Mouse (Mus musculus): ENCODE data around the gene Slc25a28. TPM values are rescaled to one million over a fixed set of nuclear protein-coding genes. Genes with fewer than 3 reads are reported as not detected.

Slc25a28 gene
- polyA plus RNA-seq, 1 experiment from 2014 or later = 19.5 TPM

GRCm38 (mm10) chr19:43627345-43627744 is 47.3 kb downstream of the Slc25a28 start:
- Histone ChIP-seq H3K4me1 (ENCODE audit: control insufficient read depth, insufficient read depth, low read length) (0 out of 2 replicates have a peak, but pooled peaks cover 3% of the 10 kb centered on the region), H3K9me3 (ENCODE audit: control insufficient read depth, low read length) (no peaks in the 10 kb centered on the region), H3K4me2 (ENCODE audit: low read depth, low read length) (no peak overlapping the region), H3K36me3 (ENCODE audit: control insufficient read depth, insufficient read depth, low read length) (no peaks in the 10 kb centered on the region), H3K4me3 (ENCODE audit: low read length) (no peak overlapping the region), H3K27ac (ENCODE audit: low read length) (no peak overlapping the region), H3K27me3 (replicated peaks; ENCODE audit: control insufficient read depth, insufficient read depth, low read length) (0 out of 2 replicates have a peak, but pooled peaks cover 4% of the 10 kb centered on the region), H3K9ac (ENCODE audit: low read depth, low read length) (no peak overlapping the region)
- no peak for ATAC-seq
- 90% methylated on average over 3 of the region's 3 CpGs for WGBS

DNA sequence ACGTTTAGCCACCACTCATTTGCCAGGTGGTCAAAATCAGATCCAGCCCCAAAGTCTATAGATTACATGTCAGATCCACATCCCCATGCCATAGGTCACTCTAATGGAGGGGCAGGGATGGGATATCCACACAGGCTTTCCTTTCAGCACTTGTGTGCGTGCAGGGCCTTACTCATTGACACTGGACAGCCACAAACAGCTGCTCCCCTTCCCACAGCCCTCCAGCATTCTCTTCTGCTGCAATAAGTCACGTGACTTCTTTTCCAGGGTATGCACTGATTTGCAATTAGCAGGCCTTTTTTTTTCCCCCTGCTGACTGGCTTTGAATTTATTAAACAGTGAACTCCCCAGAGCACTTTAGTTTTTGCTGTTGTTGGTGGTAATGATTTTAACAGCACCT is 48.5 kb downstream of the Slc25a28 start:
- no peak for ATAC-seq
- no peak overlapping the region for H3K27ac ChIP-seq (ENCODE audit: low read length)
- no peak overlapping the region for H3K4me3 ChIP-seq (ENCODE audit: low read length)
- 0 out of 2 replicates have a peak, but pooled peaks cover 3% of the 10 kb centered on the region for H3K4me1 ChIP-seq (ENCODE audit: control insufficient read depth, insufficient read depth, low read length)
- H3K27me3 ChIP-seq (replicated peaks; ENCODE audit: control insufficient read depth, insufficient read depth, low read length) = 0 out of 2 replicates have a peak, but pooled peaks cover 3% of the 10 kb centered on the region
- H3K36me3 ChIP-seq (ENCODE audit: control insufficient read depth, insufficient read depth, low read length) = no peaks in the 10 kb centered on the region
- no peaks in the 10 kb centered on the region for H3K9me3 ChIP-seq (ENCODE audit: control insufficient read depth, low read length)
- H3K9ac ChIP-seq (ENCODE audit: low read depth, low read length) = no peak overlapping the region
- no peak overlapping the region for H3K4me2 ChIP-seq (ENCODE audit: low read depth, low read length)
- WGBS = 29% methylated on average over 3 of the region's 3 CpGs

GRCm38 (mm10) chr19:43623913-43624312 is 50.8 kb downstream of the Slc25a28 start:
- Histone ChIP-seq H3K4me2 (ENCODE audit: low read depth, low read length) (no peak overlapping the region), H3K27ac (ENCODE audit: low read length) (no peak overlapping the region), H3K4me3 (ENCODE audit: low read length) (no peak overlapping the region), H3K27me3 (replicated peaks; ENCODE audit: control insufficient read depth, insufficient read depth, low read length) (peaks cover 15% of the 10 kb centered on the region), H3K36me3 (ENCODE audit: control insufficient read depth, insufficient read depth, low read length) (no peaks in the 10 kb centered on the region), H3K9me3 (ENCODE audit: control insufficient read depth, low read length) (no peaks in the 10 kb centered on the region), H3K4me1 (ENCODE audit: control insufficient read depth, insufficient read depth, low read length) (peaks cover 5% of the 10 kb centered on the region; the same call in 1 of the 2 replicates), H3K9ac (ENCODE audit: low read depth, low read length) (no peak overlapping the region)
- WGBS = 48% methylated on average over 4 of the region's 4 CpGs
- ATAC-seq = peak; percentile 21; the same call in 1 of the 2 replicates

DNA sequence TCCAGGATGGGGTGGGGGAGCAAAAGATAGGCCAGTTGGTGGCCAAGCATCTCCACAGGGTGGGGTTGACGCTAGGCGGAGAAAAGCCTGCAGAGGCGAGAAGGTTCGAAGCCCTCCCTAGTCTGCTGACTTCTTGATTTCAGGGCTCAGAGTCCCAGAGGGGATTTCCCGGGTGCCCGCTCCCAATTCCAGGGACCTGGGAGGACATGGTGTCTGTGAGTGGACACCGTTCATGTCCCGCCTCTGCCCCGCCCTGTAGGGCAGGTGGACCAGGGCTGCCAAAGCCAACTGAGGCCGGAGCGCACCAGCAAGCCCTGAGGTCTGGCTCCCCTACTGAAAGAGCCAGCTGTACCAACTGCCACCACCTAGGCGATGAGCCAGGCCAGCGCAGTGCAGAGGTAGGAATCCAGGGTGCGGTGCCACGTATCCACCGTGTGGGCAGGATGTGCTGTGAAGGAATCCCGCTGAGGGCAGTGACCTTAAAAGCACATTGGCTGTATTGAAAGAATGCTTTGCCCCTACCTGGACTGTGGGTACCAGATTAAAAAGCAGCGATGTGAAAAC is 54.7 kb downstream of the Slc25a28 start:
- no peaks in the 10 kb centered on the region for H3K36me3 ChIP-seq (ENCODE audit: control insufficient read depth, insufficient read depth, low read length)
- no peak overlapping the region for H3K9ac ChIP-seq (ENCODE audit: low read depth, low read length)
- no peak overlapping the region for H3K4me2 ChIP-seq (ENCODE audit: low read depth, low read length)
- no peaks in the 10 kb centered on the region for H3K9me3 ChIP-seq (ENCODE audit: control insufficient read depth, low read length)
- no peak overlapping the region for H3K4me3 ChIP-seq (ENCODE audit: low read length)
- no peak for ATAC-seq
- H3K27ac ChIP-seq (ENCODE audit: low read length) = no peak overlapping the region
- H3K4me1 ChIP-seq (ENCODE audit: control insufficient read depth, insufficient read depth, low read length) = peaks cover 14% of the 10 kb centered on the region; the same call in 1 of the 2 replicates
- 30% methylated on average over 18 of the region's 18 CpGs for WGBS
- H3K27me3 ChIP-seq (replicated peaks; ENCODE audit: control insufficient read depth, insufficient read depth, low read length) = peaks cover 43% of the 10 kb centered on the region

GRCm38 (mm10) chr19:43618505-43619030 is 56.1 kb downstream of the Slc25a28 start:
- 9% methylated on average over 5 of the region's 5 CpGs for WGBS
- H3K4me1 ChIP-seq (ENCODE audit: control insufficient read depth, insufficient read depth, low read length) = peaks cover 21% of the 10 kb centered on the region
- peaks cover 43% of the 10 kb centered on the region for H3K27me3 ChIP-seq (replicated peaks; ENCODE audit: control insufficient read depth, insufficient read depth, low read length)
- H3K27ac ChIP-seq (ENCODE audit: low read length) = peak overlapping the region; percentile 45
- ATAC-seq = peak; percentile 28; the same call in 1 of the 2 replicates
- no peaks in the 10 kb centered on the region for H3K9me3 ChIP-seq (ENCODE audit: control insufficient read depth, low read length)
- H3K36me3 ChIP-seq (ENCODE audit: control insufficient read depth, insufficient read depth, low read length) = no peaks in the 10 kb centered on the region
- H3K9ac ChIP-seq (ENCODE audit: low read depth, low read length) = peak overlapping the region; percentile 29; the same call in 1 of the 2 replicates
- H3K4me3 ChIP-seq (ENCODE audit: low read length) = no peak overlapping the region
- peak overlapping the region; percentile 31 for H3K4me2 ChIP-seq (ENCODE audit: low read depth, low read length)

DNA sequence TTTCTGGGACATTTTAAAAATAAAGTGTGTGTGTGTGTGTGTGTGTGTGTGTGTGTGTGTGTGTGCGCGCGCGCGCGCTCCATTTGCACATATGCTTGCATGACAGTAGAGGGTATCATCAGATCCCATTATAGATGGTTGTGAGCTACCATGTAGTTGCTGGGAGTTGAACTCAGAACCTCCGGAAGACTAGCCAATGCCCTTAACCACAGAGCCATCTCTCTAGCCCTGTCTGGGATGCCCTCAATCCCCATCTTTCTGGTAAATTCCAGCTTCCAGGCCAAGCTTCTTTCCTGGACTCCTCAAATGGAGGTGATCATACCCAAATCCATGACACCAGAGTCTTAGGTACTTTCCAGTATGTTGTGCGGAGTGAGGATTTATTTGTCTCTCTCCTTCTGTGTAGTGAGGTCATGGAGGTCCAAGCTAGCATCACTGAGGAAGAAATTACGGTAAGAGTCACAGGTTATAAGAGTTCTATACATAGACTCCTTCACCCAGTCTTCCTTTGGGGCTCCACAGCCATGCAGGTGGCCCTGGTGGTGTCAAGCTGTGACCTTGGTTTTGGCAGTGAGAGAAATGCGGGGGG is 56.8 kb downstream of the Slc25a28 start:
- Histone ChIP-seq H3K4me3 (ENCODE audit: low read length) (peak overlapping the region; percentile 27), H3K4me1 (ENCODE audit: control insufficient read depth, insufficient read depth, low read length) (peaks cover 21% of the 10 kb centered on the region), H3K4me2 (ENCODE audit: low read depth, low read length) (peak overlapping the region; percentile 31), H3K27me3 (replicated peaks; ENCODE audit: control insufficient read depth, insufficient read depth, low read length) (peaks cover 40% of the 10 kb centered on the region), H3K36me3 (ENCODE audit: control insufficient read depth, insufficient read depth, low read length) (no peaks in the 10 kb centered on the region), H3K27ac (ENCODE audit: low read length) (no peak overlapping the region), H3K9ac (ENCODE audit: low read depth, low read length) (0 out of 2 replicates have a peak overlapping the region, but pooled peaks have one; percentile 29), H3K9me3 (ENCODE audit: control insufficient read depth, low read length) (no peaks in the 10 kb centered on the region)
- 45% methylated on average over 10 of the region's 10 CpGs for WGBS
- ATAC-seq = no peak

DNA sequence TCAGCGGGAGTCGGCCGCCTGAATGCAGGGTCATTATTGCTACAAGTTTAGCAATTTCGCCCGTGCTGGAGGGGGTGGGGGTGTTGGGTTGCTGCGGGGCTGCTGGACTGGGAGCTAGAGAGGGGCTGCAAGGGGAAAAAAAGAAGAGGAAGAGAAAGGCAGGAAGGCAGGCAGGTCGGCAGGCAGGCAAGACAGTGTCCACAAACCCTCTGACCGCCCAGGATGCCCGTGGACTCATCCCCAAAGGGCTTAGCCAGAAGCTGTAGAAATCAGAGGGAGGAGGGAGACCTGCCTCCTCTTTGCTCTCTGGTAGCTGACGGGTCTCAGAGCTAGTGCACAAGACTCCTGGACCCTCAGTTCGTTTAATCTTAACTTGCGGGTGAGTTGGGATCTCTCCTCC is 57.8 kb downstream of the Slc25a28 start:
- Histone ChIP-seq H3K27ac (ENCODE audit: low read length) (peak overlapping the region; percentile 6), H3K4me2 (ENCODE audit: low read depth, low read length) (peak overlapping the region; percentile 60), H3K4me1 (ENCODE audit: control insufficient read depth, insufficient read depth, low read length) (peaks cover 21% of the 10 kb centered on the region), H3K4me3 (ENCODE audit: low read length) (peak overlapping the region; percentile 68), H3K27me3 (replicated peaks; ENCODE audit: control insufficient read depth, insufficient read depth, low read length) (peaks cover 43% of the 10 kb centered on the region), H3K9ac (ENCODE audit: low read depth, low read length) (peak overlapping the region; percentile 75), H3K36me3 (ENCODE audit: control insufficient read depth, insufficient read depth, low read length) (no peaks in the 10 kb centered on the region), H3K9me3 (ENCODE audit: control insufficient read depth, low read length) (no peaks in the 10 kb centered on the region)
- WGBS = 3% methylated on average over 12 of the region's 12 CpGs
- ATAC-seq = no peak

GRCm38 (mm10) chr19:43616415-43616861 is 58.2 kb downstream of the Slc25a28 start:
- Histone ChIP-seq H3K9ac (ENCODE audit: low read depth, low read length) (peak overlapping the region; percentile 75), H3K36me3 (ENCODE audit: control insufficient read depth, insufficient read depth, low read length) (no peaks in the 10 kb centered on the region), H3K4me3 (ENCODE audit: low read length) (peak overlapping the region; percentile 68), H3K27ac (ENCODE audit: low read length) (peak overlapping the region; percentile 6), H3K27me3 (replicated peaks; ENCODE audit: control insufficient read depth, insufficient read depth, low read length) (peaks cover 43% of the 10 kb centered on the region), H3K4me2 (ENCODE audit: low read depth, low read length) (peak overlapping the region; percentile 60), H3K9me3 (ENCODE audit: control insufficient read depth, low read length) (no peaks in the 10 kb centered on the region), H3K4me1 (ENCODE audit: control insufficient read depth, insufficient read depth, low read length) (peaks cover 21% of the 10 kb centered on the region)
- no peak for ATAC-seq
- WGBS = under 1% methylated on average over 35 of the region's 35 CpGs

- Histone ChIP-seq H3K9me3 (ENCODE audit: control insufficient read depth, low read length) (no peaks in the 10 kb centered on the region), H3K27ac (ENCODE audit: low read length) (peak overlapping the region; percentile 28), H3K4me3 (ENCODE audit: low read length) (peak overlapping the region; percentile 68), H3K9ac (ENCODE audit: low read depth, low read length) (peak overlapping the region; percentile 75), H3K4me1 (ENCODE audit: control insufficient read depth, insufficient read depth, low read length) (peaks cover 21% of the 10 kb centered on the region), H3K4me2 (ENCODE audit: low read depth, low read length) (peak overlapping the region; percentile 60), H3K36me3 (ENCODE audit: control insufficient read depth, insufficient read depth, low read length) (no peaks in the 10 kb centered on the region), H3K27me3 (replicated peaks; ENCODE audit: control insufficient read depth, insufficient read depth, low read length) (peaks cover 43% of the 10 kb centered on the region)
- ATAC-seq = no peak
- WGBS = 1% methylated on average over 33 of the region's 34 CpGs
Observed at GRCm38 (mm10) chr19:43615571-43616414, 58.9 kb downstream of the Slc25a28 start.

All from intestine, embryonic 16.5 days (tissue).